Mouse (Mus musculus) myocyte (in vitro differentiated cells): Measurements from ENCODE around the gene Abcb10. TPM values are rescaled to one million over a fixed set of nuclear protein-coding genes. Genes with fewer than 3 reads are reported as not detected.
"Not testable (repeated sequence)": the region's sequence is repeated elsewhere in the genome, so short reads cannot be mapped to it uniquely, and the experiment has no call there.

Experiments
- H3K27me3 ChIP-seq: one replicate; pipeline ENCODE4 v1.6.1; 2011; ENCODE audit not compliant: control insufficient read depth, insufficient read depth, insufficient read length
- H3K36me3 ChIP-seq: one replicate; pipeline ENCODE4 v1.6.1; 2011; ENCODE audit not compliant: control insufficient read depth, insufficient read depth
- H3K4me2 ChIP-seq: one replicate; pipeline ENCODE4 v1.6.1; 2011; ENCODE audit warnings: low read depth, control low read depth
- H3K4me3 ChIP-seq: one replicate; pipeline ENCODE4 v1.5.1; 2011; ENCODE audit warnings: mild to moderate bottlenecking, control low read depth, moderate library complexity
- H3K79me2 ChIP-seq: one replicate; pipeline ENCODE4 v1.6.1; 2011; ENCODE audit not compliant: control insufficient read depth, insufficient read depth
- H3ac ChIP-seq: one replicate; pipeline ENCODE4 v1.6.1; 2011; ENCODE audit not compliant: control insufficient read depth, insufficient read length
- CEBPB ChIP-seq: IDR thresholded peaks from 2 replicates; pipeline ENCODE4 v1.6.1; 2011; ENCODE audit warnings: mild to moderate bottlenecking, moderate library complexity; ENCODE audit not compliant: poor library complexity, insufficient read depth, severe bottlenecking
- E2F4 ChIP-seq: IDR thresholded peaks from one replicate; pipeline ENCODE4 v1.6.1; 2011; ENCODE audit warnings: mild to moderate bottlenecking, control low read depth, moderate library complexity; ENCODE audit not compliant: insufficient read depth
- MAX ChIP-seq: IDR thresholded peaks from one replicate; pipeline ENCODE4 v1.6.1; 2011; ENCODE audit warnings: low read depth, mild to moderate bottlenecking, control low read depth
- MYOD1 ChIP-seq, 3 experiments: IDR thresholded peaks; one replicate each; pipeline ENCODE4 v1.6.1; 2011; ENCODE audit warnings: control low read depth in 2 of 3, low read depth in 2 of 3, mild to moderate bottlenecking in 2 of 3, moderate library complexity in 1 of 3; ENCODE audit not compliant: insufficient read length in 2 of 3, control insufficient read depth in 1 of 3
- MYOG ChIP-seq, 3 experiments: IDR thresholded peaks; one replicate each; pipeline ENCODE4 v1.6.1; 2011; ENCODE audit warnings: control low read depth in 2 of 3, low read depth in 2 of 3, mild to moderate bottlenecking in 2 of 3; ENCODE audit not compliant: insufficient read length in 2 of 3, control insufficient read depth in 1 of 3, insufficient read depth in 1 of 3
- POLR2A ChIP-seq: IDR thresholded peaks from one replicate; pipeline ENCODE4 v1.6.1; 2011; ENCODE audit warnings: low read depth, mild to moderate bottlenecking, control low read depth, moderate library complexity; ENCODE audit not compliant: insufficient read length
- POLR2AphosphoS2 ChIP-seq: IDR thresholded peaks from one replicate; pipeline ENCODE4 v1.6.1; 2011; ENCODE audit warnings: low read depth, control low read depth; ENCODE audit not compliant: insufficient read length
- REST ChIP-seq: IDR thresholded peaks from one replicate; pipeline ENCODE4 v1.6.1; 2011; ENCODE audit warnings: mild to moderate bottlenecking, control low read depth, moderate library complexity; ENCODE audit not compliant: insufficient read depth, insufficient read length
- SRF ChIP-seq: IDR thresholded peaks from one replicate; pipeline ENCODE4 v1.6.1; 2011; ENCODE audit warnings: low read depth; ENCODE audit not compliant: control insufficient read depth, insufficient read length
- TCF12 ChIP-seq: IDR thresholded peaks from one replicate; pipeline ENCODE4 v1.6.1; 2011; ENCODE audit warnings: mild to moderate bottlenecking, control low read depth; ENCODE audit not compliant: poor library complexity, insufficient read depth, severe bottlenecking
- TCF3 ChIP-seq: IDR thresholded peaks from one replicate; pipeline ENCODE4 v1.6.1; 2011; ENCODE audit warnings: low read depth, control low read depth; ENCODE audit not compliant: insufficient read length
- USF1 ChIP-seq: IDR thresholded peaks from one replicate; pipeline ENCODE4 v1.6.1; 2011; ENCODE audit warnings: low read depth, mild to moderate bottlenecking, control low read depth, moderate library complexity
- polyA plus RNA-seq: library from polyadenylated mRNA; unstranded; fragments of >200 nt; fragmentation: generic; extraction: Trizol; gene quantifications from one replicate; pipeline ENCODE4 v1.2.1, GENCODE M21; 2012; ENCODE audit warnings: missing spikeins

Gene Abcb10
- polyA plus RNA-seq, 1 experiment = 11.0 TPM

DNA sequence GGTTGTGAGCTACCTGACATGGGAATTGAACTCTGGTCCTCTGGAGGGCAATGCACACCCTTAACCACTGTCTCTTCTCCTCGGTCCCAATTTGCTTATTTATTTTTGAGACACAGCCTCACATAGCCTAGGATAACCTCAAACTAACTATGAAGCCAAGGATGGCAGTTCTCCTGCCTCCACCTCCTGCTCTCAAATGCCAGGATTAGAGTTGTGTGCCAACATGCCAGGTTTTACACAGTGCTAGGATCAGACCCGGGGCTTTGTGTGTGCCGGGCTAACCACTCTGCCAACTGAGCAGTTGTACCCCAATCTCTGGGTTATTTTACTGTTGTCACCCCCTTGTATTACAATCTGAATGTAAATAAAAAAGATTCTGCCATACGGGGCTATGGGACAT, 5.4 kb downstream of the Abcb10 start:
- Histone ChIP-seq H3K4me2 (no peak overlapping the region), H3K4me3 (no peak overlapping the region)
- TF ChIP-seq E2F4 (no peak), SRF (no peak), POLR2AphosphoS2 (no peak), TCF12 (no peak), USF1 (no peak), MYOG (IDR thresholded peaks at IDR 0.05; ENCODE audit: control insufficient read depth in 1 of 3, insufficient read depth in 1 of 3, insufficient read length in 2 of 3, low read depth in 2 of 3) (no peak), CEBPB (no peak), MYOD1 (IDR thresholded peaks at IDR 0.05; ENCODE audit: control insufficient read depth in 1 of 3, insufficient read length in 2 of 3, low read depth in 2 of 3) (no peak), REST (no peak)

DNA sequence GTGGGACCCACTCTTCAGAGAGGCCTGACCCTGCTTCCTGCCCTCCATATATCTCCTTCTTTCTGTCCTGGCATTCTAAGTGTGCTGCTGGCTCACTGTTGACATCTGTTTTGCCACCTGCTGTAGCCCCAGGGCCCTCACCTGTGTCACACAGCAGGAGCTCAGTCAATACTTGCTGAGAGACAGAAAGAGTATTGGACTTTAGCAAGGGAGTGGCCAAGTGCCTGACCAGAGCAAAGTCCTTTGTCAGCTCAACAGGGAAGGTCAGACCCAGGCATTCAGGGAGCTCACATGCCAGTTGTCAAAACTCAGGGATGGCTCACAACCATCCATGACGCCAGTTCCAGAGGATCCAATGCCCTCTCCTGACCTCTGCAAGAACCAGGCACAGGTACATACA, 9.4 kb downstream of the Abcb10 start:
- H3K4me3 ChIP-seq = no peak overlapping the region
- H3ac ChIP-seq = no peak overlapping the region
- no peaks in the 10 kb centered on the region for H3K36me3 ChIP-seq
- H3K27me3 ChIP-seq = no peaks in the 10 kb centered on the region
- no peak overlapping the region for H3K4me2 ChIP-seq
- H3K79me2 ChIP-seq = no peaks in the 10 kb centered on the region
- TF ChIP-seq CEBPB = no peak
- no peak for TF ChIP-seq POLR2AphosphoS2
- TF ChIP-seq MYOG (IDR thresholded peaks at IDR 0.05; ENCODE audit: control insufficient read depth in 1 of 3, insufficient read depth in 1 of 3, insufficient read length in 2 of 3, low read depth in 2 of 3) = no peak
- no peak for TF ChIP-seq E2F4
- TF ChIP-seq TCF12 = no peak
- TF ChIP-seq REST = no peak
- no peak for TF ChIP-seq SRF
- no peak for TF ChIP-seq USF1

More for the DNA sequence above, 5.4 kb downstream of the Abcb10 start:
- Histone ChIP-seq H3K27me3 (no peaks in the 10 kb centered on the region), H3K36me3 (no peaks in the 10 kb centered on the region), H3ac (no peak overlapping the region), H3K79me2 (no peaks in the 10 kb centered on the region)

DNA sequence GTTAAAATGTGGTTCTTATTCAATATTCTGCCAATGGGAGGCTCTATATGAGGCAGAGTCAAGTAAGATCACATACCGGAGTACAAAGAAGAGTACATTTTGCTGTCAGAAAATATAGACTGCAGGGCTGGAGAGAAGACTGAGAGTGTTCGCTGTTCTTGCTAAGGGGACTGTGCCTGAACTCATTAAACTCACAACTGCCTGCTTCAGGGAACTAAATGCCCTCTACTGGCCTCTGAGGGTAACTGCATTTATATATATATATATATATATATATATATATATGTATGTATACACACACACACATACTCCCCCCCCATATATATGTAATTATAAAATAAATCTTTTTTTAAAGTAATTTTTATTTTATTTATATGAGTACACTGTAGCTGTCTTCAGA, 16.0 kb downstream of the Abcb10 start:
- no peaks in the 10 kb centered on the region for H3K36me3 ChIP-seq

DNA sequence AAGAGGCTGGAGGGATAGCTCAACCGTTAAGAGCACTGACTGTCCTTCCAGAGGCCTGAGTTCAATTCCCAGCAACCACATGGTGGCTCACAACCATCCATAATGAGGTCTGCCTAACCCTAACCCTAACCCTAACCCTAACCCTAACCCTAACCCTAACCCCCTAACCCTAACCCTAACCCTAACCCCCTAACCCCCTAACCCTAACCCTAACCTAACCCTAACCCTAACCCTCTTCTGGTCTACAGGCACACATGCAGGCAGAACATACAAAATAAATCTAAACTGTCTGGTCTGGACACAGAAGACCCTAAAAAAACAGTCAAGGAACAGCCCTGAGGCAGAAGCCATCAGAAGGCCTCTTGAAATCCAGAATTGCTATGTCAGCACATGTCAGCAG, 21.6 kb downstream of the Abcb10 start:
- Histone ChIP-seq H3K4me2 (no peak overlapping the region), H3K27me3 (no peaks in the 10 kb centered on the region), H3K36me3 (no peaks in the 10 kb centered on the region), H3K79me2 (no peaks in the 10 kb centered on the region), H3ac (no peak overlapping the region), H3K4me3 (no peak overlapping the region)
- TF ChIP-seq USF1 (no peak), MYOD1 (IDR thresholded peaks at IDR 0.05; ENCODE audit: control insufficient read depth in 1 of 3, insufficient read length in 2 of 3, low read depth in 2 of 3) (no peak), MAX (no peak), TCF12 (no peak), POLR2AphosphoS2 (no peak), CEBPB (no peak)

More for the DNA sequence above, 16.0 kb downstream of the Abcb10 start:
- H3K27me3 ChIP-seq = no peaks in the 10 kb centered on the region
- no peak overlapping the region for H3ac ChIP-seq
- no peak overlapping the region for H3K4me2 ChIP-seq
- H3K4me3 ChIP-seq = no peak overlapping the region
- no peaks in the 10 kb centered on the region for H3K79me2 ChIP-seq
- TF ChIP-seq TCF3 = no peak

- H3K4me2 ChIP-seq, H3K36me3 ChIP-seq, H3ac ChIP-seq, H3K4me3 ChIP-seq, H3K27me3 ChIP-seq, H3K79me2 ChIP-seq: not testable (repeated sequence)
Measured at GRCm38 (mm10) chr8:123960556-123960955, 22.4 kb downstream of the Abcb10 start.

DNA sequence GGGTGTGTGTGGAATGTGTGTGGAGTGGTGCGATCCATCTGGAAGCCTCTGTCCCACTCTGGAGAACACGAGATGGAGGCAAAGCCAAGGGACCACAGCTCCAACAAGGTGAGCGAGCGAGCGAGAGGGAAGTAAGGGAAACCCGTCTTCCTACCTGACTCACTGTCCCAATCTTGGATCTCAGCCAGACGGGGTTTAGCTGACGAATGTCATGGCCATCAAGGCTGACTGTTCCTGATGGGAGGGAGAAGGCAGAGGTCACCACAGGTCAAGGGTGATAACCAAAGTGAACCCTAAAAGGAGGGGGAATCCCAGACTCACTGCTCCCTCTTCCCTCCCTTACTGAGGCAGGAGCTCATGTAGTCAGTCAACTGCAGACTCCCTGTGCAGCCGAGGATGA, 22.9 kb downstream of the Abcb10 start:
- no peak overlapping the region for H3ac ChIP-seq
- H3K27me3 ChIP-seq = no peaks in the 10 kb centered on the region
- no peaks in the 10 kb centered on the region for H3K36me3 ChIP-seq
- no peaks in the 10 kb centered on the region for H3K79me2 ChIP-seq
- no peak overlapping the region for H3K4me3 ChIP-seq
- H3K4me2 ChIP-seq = no peak overlapping the region
- TF ChIP-seq SRF = no peak
- no peak for TF ChIP-seq CEBPB
- no peak for TF ChIP-seq TCF12
- TF ChIP-seq POLR2AphosphoS2 = no peak
- TF ChIP-seq E2F4 = no peak
- TF ChIP-seq MYOD1 (IDR thresholded peaks at IDR 0.05; ENCODE audit: control insufficient read depth in 1 of 3, insufficient read length in 2 of 3, low read depth in 2 of 3) = no peak
- no peak for TF ChIP-seq MAX
- no peak for TF ChIP-seq POLR2A
- no peak for TF ChIP-seq USF1
- TF ChIP-seq REST = no peak
- no peak for TF ChIP-seq MYOG (IDR thresholded peaks at IDR 0.05; ENCODE audit: control insufficient read depth in 1 of 3, insufficient read depth in 1 of 3, insufficient read length in 2 of 3, low read depth in 2 of 3)
- no peak for TF ChIP-seq TCF3
